Mouse (Mus musculus): Measurements from ENCODE around the gene Fzr1. TPM values are rescaled to one million over a fixed set of nuclear protein-coding genes. Genes with fewer than 3 reads are reported as not detected.

Fzr1 gene
- polyA plus RNA-seq, 1 experiment from 2014 or later = 136 TPM

DNA sequence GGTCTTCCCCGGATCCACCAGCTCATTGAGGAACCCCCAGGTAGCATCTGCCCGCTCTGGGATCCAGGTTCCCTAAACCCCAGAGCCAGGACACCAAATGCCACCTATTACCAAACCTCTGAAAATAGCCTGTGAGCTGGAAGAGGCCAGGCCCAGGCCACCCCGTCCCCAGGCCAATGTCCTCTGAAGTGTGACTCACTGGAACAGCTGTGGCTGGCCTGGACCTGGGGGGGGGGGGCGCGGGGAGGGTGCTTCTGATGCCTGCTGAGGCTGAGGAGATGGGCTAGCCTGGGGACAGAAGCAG is 43.4 kb upstream of the Fzr1 start:
- no peaks in the 10 kb centered on the region for H3K9me3 ChIP-seq
- no peak overlapping the region for H3K4me3 ChIP-seq
- 80% methylated on average over 5 of the region's 5 CpGs for WGBS
- H3K27ac ChIP-seq = no peak overlapping the region
- no peak overlapping the region for H3K4me2 ChIP-seq (replicated peaks)
- H3K9ac ChIP-seq = 0 out of 2 replicates have a peak overlapping the region, but pooled peaks have one; percentile 8
- peaks cover 35% of the 10 kb centered on the region for H3K27me3 ChIP-seq (replicated peaks)
- ATAC-seq (ENCODE audit: low FRiP score, low read depth) = no peak
- H3K4me1 ChIP-seq = peaks cover 54% of the 10 kb centered on the region
- 0 out of 2 replicates have a peak, but pooled peaks cover 7% of the 10 kb centered on the region for H3K36me3 ChIP-seq

DNA sequence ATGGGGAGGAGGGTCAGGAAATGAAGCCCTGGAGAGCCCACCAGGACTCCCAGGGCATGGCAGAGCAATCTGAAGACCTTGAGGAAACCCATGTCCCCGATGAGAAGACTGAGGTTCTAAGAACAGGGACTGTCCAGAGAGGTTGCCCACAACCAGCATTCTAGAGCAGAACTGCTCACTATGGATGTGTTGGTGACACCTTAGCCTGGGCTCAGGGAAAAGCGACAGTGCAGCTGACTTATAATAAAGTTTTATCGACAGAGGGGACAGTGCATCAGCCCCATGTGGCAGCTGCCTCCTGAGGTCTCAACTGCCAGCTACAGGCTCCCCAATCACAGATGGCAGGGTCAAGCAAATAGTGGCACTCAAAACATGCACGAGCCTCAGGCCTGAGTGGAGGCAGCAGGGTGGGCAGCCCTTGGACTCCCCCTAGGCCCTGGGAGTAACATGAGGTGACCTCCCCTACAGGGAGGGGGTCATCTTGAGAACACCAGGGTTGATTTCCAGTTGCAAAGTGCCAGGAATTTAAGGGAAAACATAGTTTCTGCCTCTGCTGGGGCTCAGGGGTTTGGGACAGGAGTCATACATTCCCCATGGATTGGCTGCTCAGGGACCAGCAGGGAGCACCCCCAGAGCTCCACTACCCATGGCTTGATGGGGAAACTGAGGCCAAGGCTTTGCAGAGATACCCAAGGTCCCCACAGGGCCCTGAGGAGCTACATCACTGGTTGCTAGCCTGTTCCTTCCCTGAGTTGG is 42.9 kb upstream of the Fzr1 start:
- 75% methylated on average over 4 of the region's 4 CpGs for WGBS
- no peak overlapping the region for H3K4me2 ChIP-seq (replicated peaks)
- H3K27ac ChIP-seq = no peak overlapping the region
- H3K4me1 ChIP-seq = peaks cover 54% of the 10 kb centered on the region
- H3K4me3 ChIP-seq = no peak overlapping the region
- no peaks in the 10 kb centered on the region for H3K9me3 ChIP-seq
- H3K36me3 ChIP-seq = 0 out of 2 replicates have a peak, but pooled peaks cover 7% of the 10 kb centered on the region
- no peak overlapping the region for H3K9ac ChIP-seq
- no peak for ATAC-seq (ENCODE audit: low FRiP score, low read depth)
- H3K27me3 ChIP-seq (replicated peaks) = peaks cover 30% of the 10 kb centered on the region

DNA sequence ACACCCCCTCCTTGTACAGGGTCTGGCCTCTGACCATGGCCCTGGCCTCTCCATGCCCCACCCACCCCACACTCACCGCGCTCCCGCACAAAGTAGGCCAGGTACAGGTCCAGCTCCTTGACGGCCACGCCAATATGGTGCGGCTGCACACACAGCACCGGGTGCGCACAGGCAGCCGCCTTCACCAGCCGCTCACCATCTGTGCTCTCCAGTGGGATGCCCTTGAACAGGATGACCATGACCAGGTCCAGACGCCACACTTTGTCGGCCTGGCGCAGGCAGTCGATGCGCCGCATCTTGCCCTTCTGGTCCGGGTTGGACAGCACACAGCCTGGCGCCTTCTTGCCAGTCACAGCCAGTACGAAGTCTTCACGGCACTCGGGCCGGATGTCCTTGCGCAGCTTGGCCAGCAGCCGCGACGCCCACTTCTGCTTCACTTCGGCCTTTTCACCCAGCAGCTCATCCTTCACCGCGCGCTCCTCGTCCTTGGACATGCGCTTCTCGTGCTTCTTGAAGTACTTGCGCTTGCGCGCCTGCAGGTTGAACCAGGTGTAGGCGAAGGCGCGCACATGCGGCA is 42.0 kb upstream of the Fzr1 start:
- H3K9me3 ChIP-seq = no peaks in the 10 kb centered on the region
- peaks cover 54% of the 10 kb centered on the region for H3K4me1 ChIP-seq
- WGBS = 85% methylated on average over 40 of the region's 40 CpGs

DNA sequence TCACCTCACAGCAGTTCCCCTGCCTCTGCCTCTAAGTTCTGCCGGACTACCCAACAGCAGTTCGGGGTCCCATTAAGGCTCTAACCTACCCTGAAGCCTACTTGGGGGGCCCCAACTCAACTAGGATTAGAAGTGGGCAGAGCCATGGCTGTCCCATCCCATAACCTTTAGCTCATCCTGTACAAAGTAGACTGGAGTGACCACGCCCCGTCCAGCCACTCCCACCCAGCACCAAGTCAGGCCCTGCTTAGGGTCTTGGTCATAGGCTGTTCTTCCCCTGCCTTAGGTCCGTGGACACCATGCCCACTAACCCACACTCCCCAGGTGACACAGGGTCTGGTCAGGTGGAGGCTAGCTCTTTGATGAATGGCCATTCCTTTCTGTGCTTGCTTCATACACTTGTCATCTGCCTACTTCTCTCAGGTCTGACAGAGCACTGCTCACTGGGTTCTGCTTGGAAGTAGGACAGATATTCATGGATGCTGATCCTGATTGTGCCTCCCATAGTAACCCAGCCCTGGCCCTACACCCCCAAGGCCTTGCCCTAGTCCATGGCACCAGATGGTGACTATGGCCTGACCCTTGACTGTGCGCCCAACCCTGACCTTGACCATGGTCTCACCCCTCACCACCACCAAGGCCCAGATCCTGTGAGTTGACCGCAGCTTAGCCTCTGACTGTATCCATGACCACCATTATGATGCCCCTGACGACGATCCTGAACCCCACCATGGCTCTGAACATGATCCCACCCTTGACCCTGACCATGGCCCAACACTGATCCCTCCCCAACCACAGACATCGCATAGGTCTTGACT is 41.0 kb upstream of the Fzr1 start:
- WGBS = 92% methylated on average over 10 of the region's 10 CpGs
- Histone ChIP-seq H3K27me3 (replicated peaks) (peaks cover 11% of the 10 kb centered on the region), H3K9me3 (no peaks in the 10 kb centered on the region), H3K36me3 (0 out of 2 replicates have a peak, but pooled peaks cover 7% of the 10 kb centered on the region), H3K9ac (0 out of 2 replicates have a peak overlapping the region, but pooled peaks have one; percentile 21), H3K4me1 (peaks cover 54% of the 10 kb centered on the region), H3K4me3 (no peak overlapping the region), H3K27ac (no peak overlapping the region), H3K4me2 (replicated peaks) (0 out of 2 replicates have a peak overlapping the region, but pooled peaks have one; percentile 4)
- no peak for ATAC-seq (ENCODE audit: low FRiP score, low read depth)

More for the DNA sequence above, 42.0 kb upstream of the Fzr1 start:
- Histone ChIP-seq H3K27me3 (replicated peaks) (peaks cover 20% of the 10 kb centered on the region), H3K4me3 (no peak overlapping the region), H3K9ac (no peak overlapping the region), H3K27ac (no peak overlapping the region), H3K4me2 (replicated peaks) (no peak overlapping the region), H3K36me3 (0 out of 2 replicates have a peak, but pooled peaks cover 7% of the 10 kb centered on the region)
- no peak for ATAC-seq (ENCODE audit: low FRiP score, low read depth)

DNA sequence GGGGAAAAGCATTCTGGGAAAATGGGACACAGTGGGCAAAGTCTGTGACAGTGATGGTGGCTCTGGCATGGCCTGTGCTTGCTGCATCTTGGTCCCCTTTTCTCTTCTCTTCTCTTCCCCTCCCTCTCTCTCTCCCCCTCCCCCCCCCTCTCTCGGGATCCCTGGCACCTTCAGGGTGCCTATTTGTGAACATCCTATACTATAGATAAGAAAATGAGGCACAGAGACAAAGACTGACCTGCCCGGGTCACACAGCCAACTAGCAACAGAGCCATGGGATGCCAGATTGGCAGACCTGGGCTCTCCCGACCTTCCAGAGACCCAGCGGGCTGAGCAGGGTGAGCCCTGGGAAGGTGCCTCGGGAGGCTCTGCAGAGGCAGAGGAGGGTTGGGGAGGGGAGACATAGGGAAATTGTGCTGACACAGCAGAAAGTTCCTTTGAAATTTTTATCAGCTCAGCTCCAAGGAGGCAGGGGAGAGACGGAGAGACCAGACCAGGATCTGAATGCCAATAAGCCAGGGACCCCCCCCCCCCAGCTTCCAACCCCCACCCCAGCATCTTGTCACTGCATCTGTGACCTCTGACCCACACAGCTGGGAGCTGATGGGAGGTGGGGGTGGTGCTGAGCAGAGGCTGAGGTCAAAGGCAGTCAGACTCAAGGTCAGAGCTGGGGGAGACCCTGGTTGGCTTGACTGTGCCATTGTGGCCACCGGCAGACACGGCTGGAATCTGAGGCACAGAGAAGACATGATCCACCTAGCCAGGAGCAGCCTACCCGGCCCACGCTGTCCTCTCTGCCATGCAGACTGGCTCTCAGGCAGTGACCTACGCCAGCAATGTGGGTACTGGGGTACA is 40.1 kb upstream of the Fzr1 start:
- no peak overlapping the region for H3K27ac ChIP-seq
- no peak for ATAC-seq (ENCODE audit: low FRiP score, low read depth)
- H3K36me3 ChIP-seq = 0 out of 2 replicates have a peak, but pooled peaks cover 7% of the 10 kb centered on the region
- WGBS = 39% methylated on average over 11 of the region's 11 CpGs
- 0 out of 2 replicates have a peak overlapping the region, but pooled peaks have one; percentile 21 for H3K9ac ChIP-seq
- H3K4me1 ChIP-seq = peaks cover 57% of the 10 kb centered on the region
- no peak overlapping the region for H3K4me3 ChIP-seq
- no peaks in the 10 kb centered on the region for H3K9me3 ChIP-seq
- H3K4me2 ChIP-seq (replicated peaks) = peak overlapping the region; percentile 4; the same call in 1 of the 2 replicates
- peaks cover 2% of the 10 kb centered on the region; the same call in 1 of the 2 replicates for H3K27me3 ChIP-seq (replicated peaks)

DNA sequence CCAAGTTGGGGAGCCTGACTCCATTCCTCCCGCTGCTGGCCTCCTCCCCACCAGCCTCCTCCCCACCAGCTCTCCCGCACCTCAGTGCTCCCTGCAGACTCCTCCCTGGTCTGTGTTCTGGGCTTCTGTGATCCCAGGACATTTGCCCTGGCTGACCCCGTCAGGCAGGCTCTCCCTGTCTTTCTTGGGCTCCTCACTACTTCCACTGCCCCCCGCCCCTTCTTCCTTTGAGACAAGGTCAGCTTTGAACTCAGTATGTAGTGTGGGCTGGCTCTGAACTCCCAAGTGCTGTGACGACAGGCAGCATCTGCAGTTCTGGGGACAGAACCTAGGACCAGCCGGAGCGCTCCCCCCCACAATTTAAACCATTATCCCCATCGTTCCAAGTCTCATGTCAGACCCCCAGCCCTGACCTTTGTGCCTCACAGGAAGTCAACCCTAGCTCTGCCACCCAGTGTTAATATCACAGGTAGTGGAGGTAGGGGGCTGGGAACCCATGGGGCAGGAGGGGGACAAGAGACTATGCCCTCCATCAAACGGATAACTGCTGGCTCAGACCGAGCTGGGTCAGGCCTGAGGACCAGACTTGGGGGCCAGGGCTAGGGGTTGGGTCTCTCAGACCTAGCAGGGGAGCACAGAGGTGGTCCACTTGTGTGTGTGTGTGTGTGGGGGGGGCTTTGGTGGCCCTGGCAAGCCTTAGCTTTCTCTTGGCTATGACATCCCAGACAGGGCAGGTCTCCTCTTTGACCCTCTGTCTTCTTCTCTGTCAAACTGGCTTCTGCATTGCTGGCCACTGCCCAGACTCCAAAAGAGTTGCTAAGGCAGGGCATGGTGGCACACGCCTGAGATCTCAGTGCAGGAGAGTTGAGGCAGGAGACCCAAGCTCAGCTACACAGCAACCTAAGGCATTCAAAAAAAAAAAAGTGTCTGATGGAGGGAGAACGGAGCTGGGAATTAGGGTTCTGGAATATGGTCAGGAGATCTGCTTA is 39.2 kb upstream of the Fzr1 start:
- peak overlapping the region; percentile 52 for H3K9ac ChIP-seq
- peaks cover 63% of the 10 kb centered on the region for H3K4me1 ChIP-seq
- 0 out of 2 replicates have a peak, but pooled peaks cover 7% of the 10 kb centered on the region for H3K36me3 ChIP-seq
- H3K9me3 ChIP-seq = no peaks in the 10 kb centered on the region
- H3K4me2 ChIP-seq (replicated peaks) = peak overlapping the region; percentile 64
- H3K27ac ChIP-seq = 0 out of 2 replicates have a peak overlapping the region, but pooled peaks have one; percentile 32
- no peaks in the 10 kb centered on the region for H3K27me3 ChIP-seq (replicated peaks)
- peak overlapping the region; percentile 31 for H3K4me3 ChIP-seq
- ATAC-seq (ENCODE audit: low FRiP score, low read depth) = no peak
- 47% methylated on average over 12 of the region's 12 CpGs for WGBS

DNA sequence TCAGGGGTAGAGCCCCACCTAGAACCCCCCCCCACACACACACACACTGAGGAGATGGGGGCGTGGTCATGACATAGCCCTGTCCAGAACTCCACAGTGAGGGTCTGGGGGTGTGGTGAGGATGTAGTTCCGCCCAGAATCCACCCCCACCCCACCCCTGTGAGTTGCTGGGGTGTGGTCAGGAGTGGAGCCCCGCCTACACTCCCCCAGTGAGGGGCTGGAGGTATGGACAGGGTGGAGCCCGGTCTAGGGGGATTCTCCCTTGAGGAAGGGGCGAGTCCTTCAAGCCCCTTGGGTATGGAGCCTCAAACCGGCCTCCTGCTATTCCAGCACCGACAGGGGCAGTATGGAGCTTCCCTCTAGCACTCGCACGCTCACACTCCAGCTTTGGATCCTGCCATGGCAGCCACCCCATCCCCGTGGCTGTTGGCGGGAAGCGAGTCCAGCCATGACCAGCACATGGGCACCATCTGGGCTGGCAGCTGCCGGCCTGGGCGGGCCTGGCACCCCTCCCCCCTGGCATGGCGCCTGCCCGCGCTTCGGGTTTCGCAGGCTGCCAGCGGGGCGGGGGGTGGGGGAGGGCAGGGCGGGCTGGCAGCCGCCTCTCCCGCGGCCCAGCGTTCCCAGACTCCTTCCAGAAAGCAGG is 38.4 kb upstream of the Fzr1 start:
- peak overlapping the region; percentile 64 for H3K4me2 ChIP-seq (replicated peaks)
- peak; percentile 62 for ATAC-seq (ENCODE audit: low FRiP score, low read depth)
- H3K9me3 ChIP-seq = no peaks in the 10 kb centered on the region
- peaks cover 71% of the 10 kb centered on the region for H3K4me1 ChIP-seq
- no peaks in the 10 kb centered on the region for H3K27me3 ChIP-seq (replicated peaks)
- WGBS = 0% methylated on average over 20 of the region's 26 CpGs
- peaks cover 7% of the 10 kb centered on the region; the same call in 1 of the 2 replicates for H3K36me3 ChIP-seq
- peak overlapping the region; percentile 32; the same call in 1 of the 2 replicates for H3K27ac ChIP-seq
- H3K9ac ChIP-seq = peak overlapping the region; percentile 52
- peak overlapping the region; percentile 31 for H3K4me3 ChIP-seq

DNA sequence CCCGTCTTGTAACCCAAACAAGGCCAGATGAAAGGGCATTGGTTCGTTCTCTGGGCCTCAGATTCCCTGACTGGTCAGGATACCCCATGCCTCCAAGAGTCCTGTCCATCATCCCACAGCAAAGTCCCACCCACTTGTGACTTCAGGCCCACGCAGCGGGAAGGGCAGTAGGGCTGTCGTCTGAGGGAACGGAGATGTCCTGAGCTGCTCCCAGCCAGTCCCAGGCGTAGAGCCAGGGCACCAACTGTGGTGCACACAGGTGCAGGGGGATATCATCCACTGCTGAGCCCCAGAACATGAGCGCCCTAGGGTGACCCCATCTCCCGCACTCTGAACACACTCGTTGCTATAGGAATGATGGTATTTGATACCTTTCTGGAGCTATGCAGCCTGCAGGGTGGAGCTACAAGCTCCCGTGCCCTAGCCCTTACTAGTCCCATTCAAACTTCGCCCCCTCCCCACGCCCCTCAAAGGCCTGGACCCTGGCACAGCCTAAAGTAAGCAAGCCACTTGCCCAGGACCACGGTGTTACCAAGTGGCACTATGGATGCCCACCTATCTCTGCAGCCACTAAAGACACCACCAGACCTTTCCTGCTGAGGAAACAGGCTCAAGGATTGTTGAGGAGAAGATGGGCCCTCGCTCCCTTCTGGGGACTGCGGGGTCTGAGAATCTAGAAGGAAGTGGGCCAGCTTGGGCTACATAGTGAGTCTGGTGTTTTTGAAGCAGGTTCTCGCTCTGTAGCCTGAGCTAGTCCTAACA is 37.4 kb upstream of the Fzr1 start:
- Histone ChIP-seq H3K36me3 (peaks cover 7% of the 10 kb centered on the region; the same call in 1 of the 2 replicates), H3K27ac (no peak overlapping the region), H3K4me3 (no peak overlapping the region), H3K27me3 (replicated peaks) (no peaks in the 10 kb centered on the region), H3K4me2 (replicated peaks) (no peak overlapping the region), H3K4me1 (peaks cover 77% of the 10 kb centered on the region), H3K9ac (no peak overlapping the region), H3K9me3 (no peaks in the 10 kb centered on the region)
- ATAC-seq (ENCODE audit: low FRiP score, low read depth) = no peak
- WGBS = 65% methylated on average over 17 of the region's 17 CpGs

DNA sequence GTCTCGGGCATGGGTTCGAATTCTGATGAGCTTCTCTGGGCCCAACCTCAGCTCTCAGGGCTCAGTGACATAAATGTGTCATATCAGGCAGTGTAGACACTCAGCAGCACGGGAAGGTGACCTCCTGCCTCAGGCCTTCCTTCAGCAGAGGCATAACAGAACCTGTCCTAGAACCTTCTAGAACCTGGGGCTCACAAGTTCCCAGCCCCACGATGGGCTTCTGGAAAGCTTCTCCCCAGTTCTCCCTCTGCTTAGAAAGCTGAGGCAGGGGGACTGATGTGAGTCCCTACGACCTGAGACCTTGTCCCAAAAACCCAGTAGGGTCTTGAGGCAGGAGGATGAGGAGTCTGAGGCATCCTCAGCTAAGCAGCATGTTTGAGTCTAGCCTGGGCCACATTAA is 36.8 kb upstream of the Fzr1 start:
- Histone ChIP-seq H3K36me3 (peaks cover 4% of the 10 kb centered on the region; the same call in 1 of the 2 replicates), H3K9me3 (no peaks in the 10 kb centered on the region), H3K27me3 (replicated peaks) (no peaks in the 10 kb centered on the region), H3K4me2 (replicated peaks) (0 out of 2 replicates have a peak overlapping the region, but pooled peaks have one; percentile 7), H3K4me1 (peaks cover 77% of the 10 kb centered on the region), H3K9ac (no peak overlapping the region), H3K4me3 (no peak overlapping the region), H3K27ac (0 out of 2 replicates have a peak overlapping the region, but pooled peaks have one; percentile 17)
- WGBS = 81% methylated on average over 5 of the region's 5 CpGs
- no peak for ATAC-seq (ENCODE audit: low FRiP score, low read depth)
